Mouse (Mus musculus) cerebellum, adult 2 months (tissue): ENCODE results near the gene Ahctf1. TPM values are rescaled to one million over a fixed set of nuclear protein-coding genes. Genes with fewer than 3 reads are reported as not detected.
"Not testable (repeated sequence)": the region's sequence is repeated elsewhere in the genome, so short reads cannot be mapped to it uniquely, and the experiment has no call there.

Experiments
- DNase-seq, 2 experiments: peaks; one replicate each; pipeline ENCODE4 v3.0.0; 2021
- H3K27ac ChIP-seq: fragments of 200-500 bp; 2 replicates; pipeline ENCODE4 v1.5.1; 2012; ENCODE audit warnings: low read length, control low read depth, inconsistent platforms; ENCODE audit not compliant: insufficient read depth
- H3K27me3 ChIP-seq: fragments of 200-500 bp; 2 replicates; pipeline ENCODE4 v1.6.1; 2012; ENCODE audit warnings: inconsistent platforms, mild to moderate bottlenecking, low read length, moderate library complexity; ENCODE audit not compliant: control insufficient read depth, insufficient read depth
- H3K4me1 ChIP-seq: fragments of 200-500 bp; 2 replicates; pipeline ENCODE4 v1.6.1; 2011; ENCODE audit warnings: low read length; ENCODE audit not compliant: control insufficient read depth, insufficient read depth
- H3K4me3 ChIP-seq: fragments of 200-500 bp; replicated peaks from 2 replicates; pipeline ENCODE3; 2011; ENCODE audit warnings: mild to moderate bottlenecking, low read depth, low read length, control low read depth; ENCODE audit not compliant: insufficient read depth
- CTCF ChIP-seq: fragments of 200-500 bp; IDR thresholded peaks from 2 replicates; pipeline ENCODE4 v1.5.1; 2011; ENCODE audit warnings: low read depth, mild to moderate bottlenecking, control low read depth, low read length, moderate library complexity, borderline replicate concordance; ENCODE audit not compliant: insufficient read depth
- POLR2A ChIP-seq: fragments of 200-500 bp; IDR thresholded peaks from 2 replicates; pipeline ENCODE4 v1.6.1; 2011; ENCODE audit warnings: low read length, control low read depth, borderline replicate concordance; ENCODE audit not compliant: insufficient read depth
- WGBS: fragments of 180-500 bp; shearing (Covaris S2); methylation state at CpG from one replicate; pipeline ENCODE4 v1.1.7; 2018; 5-methylcytosine and 5-hydroxymethylcytosine counted together
- polyA plus RNA-seq: library from polyadenylated mRNA; depleted of rRNA; stranded (reverse); fragments of >200 nt; gene quantifications from 2 replicates; pipeline ENCODE4 v1.2.3, GENCODE M21; 2012

Ahctf1 gene
- polyA plus RNA-seq, 1 experiment: 31.9 TPM

DNA sequence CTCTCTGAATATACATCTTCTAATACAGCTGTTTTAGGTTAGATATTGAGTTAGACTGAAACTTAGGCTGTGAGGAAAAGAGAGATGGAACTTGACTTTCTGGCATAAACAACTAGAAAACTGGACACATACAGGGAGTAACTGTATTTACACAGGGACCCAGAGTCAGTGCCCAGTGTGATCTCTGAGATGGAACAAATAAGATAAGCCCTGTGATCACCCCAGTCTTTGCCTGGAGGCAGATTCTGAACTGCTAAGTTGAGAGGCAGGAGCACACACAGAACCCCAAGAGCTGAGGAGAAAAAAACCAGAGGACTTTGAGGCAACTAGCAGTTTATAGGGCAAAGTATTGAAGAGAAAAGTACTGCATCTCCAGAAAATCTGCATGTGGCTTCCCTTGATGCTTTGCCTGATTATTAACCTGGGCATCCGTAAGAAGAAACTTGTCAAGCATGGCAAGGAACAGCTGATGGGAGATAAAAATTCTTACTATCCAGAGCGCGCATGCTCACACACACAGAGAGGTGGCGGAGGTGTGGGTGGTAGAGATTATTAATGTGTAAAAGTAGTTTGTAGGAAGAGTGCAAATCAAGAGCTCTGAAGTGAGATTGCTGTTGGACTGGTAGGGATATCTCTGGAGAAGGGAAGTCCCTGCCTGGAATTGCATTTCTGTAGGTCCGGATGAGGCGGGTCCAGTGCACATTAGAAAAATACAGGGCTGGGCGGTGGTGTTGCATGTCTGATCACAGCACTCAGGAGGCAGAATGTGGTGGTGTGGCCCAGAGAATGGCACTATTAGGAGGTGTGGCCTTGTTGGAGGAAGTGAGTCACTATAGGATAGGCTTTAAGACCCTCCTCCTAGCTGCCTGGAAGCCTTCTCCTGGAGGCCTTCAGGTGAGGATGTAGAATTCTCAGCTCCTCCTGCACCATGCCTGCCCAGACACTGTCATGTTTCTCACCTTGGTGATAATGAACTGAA, 33.2 kb upstream of the Ahctf1 start:
- Histone ChIP-seq H3K4me3 (no peak overlapping the region), H3K27me3 (no peaks in the 10 kb centered on the region), H3K27ac (no peak overlapping the region), H3K4me1 (no peaks in the 10 kb centered on the region)
- 88% methylated on average over 7 of the region's 7 CpGs for WGBS
- TF ChIP-seq CTCF: no peak
- no peak for DNase-seq

DNA sequence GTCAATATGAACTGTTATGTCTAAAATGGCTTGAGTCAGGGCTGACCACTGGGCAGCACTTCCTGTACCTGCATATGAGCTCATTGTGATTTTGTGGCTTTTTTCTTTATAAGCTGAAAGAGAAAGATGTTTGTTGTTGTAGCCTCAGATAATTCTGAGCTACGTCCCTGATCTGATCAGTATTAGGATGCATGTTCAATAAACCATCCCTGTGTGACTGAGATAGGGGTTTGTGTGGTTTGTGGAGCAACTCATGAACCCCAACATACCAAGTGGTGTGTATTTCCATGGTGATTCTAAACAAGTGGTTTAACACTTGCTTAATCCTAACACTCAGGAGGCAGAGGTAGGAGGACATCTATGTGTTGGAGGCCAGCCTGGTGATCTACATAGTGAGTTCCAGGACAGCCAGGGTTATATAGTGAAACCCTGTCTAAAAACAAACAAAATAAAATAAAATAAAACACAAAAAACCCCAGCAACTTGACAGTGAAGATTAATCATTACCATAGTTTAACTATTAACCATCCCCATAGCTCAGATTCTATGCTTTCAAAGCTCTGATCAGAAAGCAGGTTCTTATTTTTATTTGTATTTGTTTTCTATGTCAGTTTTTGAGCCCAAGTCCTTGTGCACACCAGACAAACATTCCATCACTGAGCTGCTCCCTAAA, 32.4 kb upstream of the Ahctf1 start:
- 94% methylated on average over 1 of the region's 1 CpGs for WGBS
- no peaks in the 10 kb centered on the region for H3K27me3 ChIP-seq
- no peak for TF ChIP-seq POLR2A
- TF ChIP-seq CTCF: no peak
- H3K4me3 ChIP-seq: no peak overlapping the region
- no peak overlapping the region for H3K27ac ChIP-seq
- DNase-seq: no peak
- no peaks in the 10 kb centered on the region for H3K4me1 ChIP-seq

DNA sequence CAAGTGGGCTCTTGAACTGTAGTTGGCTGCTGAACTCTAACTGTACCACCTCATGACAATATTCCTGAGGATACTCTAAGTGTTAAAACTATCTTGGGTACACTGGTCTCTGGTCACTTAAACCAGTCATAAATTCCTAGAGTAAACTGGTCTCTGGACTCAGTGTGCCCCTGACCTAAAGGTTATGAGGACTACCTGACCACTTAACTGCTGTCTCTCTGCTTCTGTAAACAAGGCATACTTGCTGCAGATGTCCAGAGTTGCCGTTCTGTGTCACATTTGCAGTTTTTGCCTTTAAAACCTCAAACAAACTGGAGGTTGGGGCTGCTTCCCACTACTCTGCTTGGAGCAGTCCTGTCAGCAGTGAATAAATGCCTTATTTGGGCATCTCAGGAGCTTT, 30.1 kb upstream of the Ahctf1 start:
- no peak overlapping the region for H3K27ac ChIP-seq
- no peak for TF ChIP-seq CTCF
- TF ChIP-seq POLR2A: no peak
- no peaks in the 10 kb centered on the region for H3K4me1 ChIP-seq
- no peaks in the 10 kb centered on the region for H3K27me3 ChIP-seq
- no peak for DNase-seq
- H3K4me3 ChIP-seq: no peak overlapping the region
- WGBS: 97% methylated on average over 1 of the region's 1 CpGs

GRCm38 (mm10) chr1:179832710-179833240, 29.3 kb upstream of the Ahctf1 start:
- DNase-seq: no peak
- Histone ChIP-seq H3K27ac (no peak overlapping the region), H3K27me3 (no peaks in the 10 kb centered on the region), H3K4me3 (no peak overlapping the region), H3K4me1 (no peaks in the 10 kb centered on the region)
- 82% methylated on average over 7 of the region's 7 CpGs for WGBS
- TF ChIP-seq CTCF (no peak), POLR2A (no peak)

- TF ChIP-seq CTCF: no peak
- TF ChIP-seq POLR2A: no peak
- WGBS: 81% methylated on average over 4 of the region's 4 CpGs
Observed at GRCm38 (mm10) chr1:179828900-179829299, 25.4 kb upstream of the Ahctf1 start.

DNA sequence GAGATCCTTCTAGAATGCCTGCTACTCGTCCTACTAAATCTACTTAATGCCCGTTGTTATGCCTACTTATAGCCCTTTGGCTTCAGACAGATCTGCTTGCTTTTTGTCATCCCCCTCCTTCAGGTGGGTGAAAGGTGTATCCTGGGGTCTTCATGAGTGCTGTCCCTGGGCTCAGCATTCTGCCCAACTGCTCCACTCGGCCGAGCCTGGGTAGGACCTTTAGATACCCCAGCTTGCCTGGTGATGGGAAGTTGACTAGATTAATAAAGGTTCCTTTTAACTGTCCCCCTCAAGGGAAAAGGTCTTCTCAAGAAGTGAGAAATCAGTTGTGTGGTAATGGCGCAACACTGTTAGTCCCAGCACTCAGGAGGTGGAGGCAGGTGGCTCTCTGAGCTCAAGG, 24.6 kb upstream of the Ahctf1 start:
- H3K4me1 ChIP-seq: no peaks in the 10 kb centered on the region
- TF ChIP-seq CTCF (no peak), POLR2A (no peak)
- H3K27me3 ChIP-seq: no peaks in the 10 kb centered on the region
- H3K27ac ChIP-seq: no peak overlapping the region
- no peak for DNase-seq
- H3K4me3 ChIP-seq: no peak overlapping the region
- 91% methylated on average over 5 of the region's 5 CpGs for WGBS

More at GRCm38 (mm10) chr1:179828900-179829299, 25.4 kb upstream of the Ahctf1 start:
- Histone ChIP-seq H3K27me3 (no peaks in the 10 kb centered on the region), H3K4me1 (no peaks in the 10 kb centered on the region), H3K27ac (no peak overlapping the region), H3K4me3 (no peak overlapping the region)
- no peak for DNase-seq

DNA sequence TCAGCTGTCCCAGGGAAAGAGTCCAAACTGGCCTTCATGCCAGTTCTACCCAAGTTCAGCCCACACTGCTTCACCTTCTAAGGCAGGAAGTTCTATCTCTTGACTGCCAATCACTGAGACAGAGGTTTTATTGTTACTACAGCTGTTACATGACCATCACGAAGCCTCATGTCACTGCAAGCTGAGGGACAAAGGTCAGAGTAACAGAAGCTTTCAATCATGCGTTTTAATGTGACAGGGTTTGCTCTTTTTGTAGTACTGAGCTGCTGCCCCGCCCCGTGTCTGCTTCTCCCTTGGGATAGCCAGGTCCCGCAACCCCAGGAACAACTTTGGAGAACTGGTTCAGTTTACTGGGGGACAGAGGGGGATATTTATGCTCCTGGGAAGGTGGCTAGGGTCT, 21.1 kb upstream of the Ahctf1 start:
- WGBS: 74% methylated on average over 5 of the region's 5 CpGs

DNA sequence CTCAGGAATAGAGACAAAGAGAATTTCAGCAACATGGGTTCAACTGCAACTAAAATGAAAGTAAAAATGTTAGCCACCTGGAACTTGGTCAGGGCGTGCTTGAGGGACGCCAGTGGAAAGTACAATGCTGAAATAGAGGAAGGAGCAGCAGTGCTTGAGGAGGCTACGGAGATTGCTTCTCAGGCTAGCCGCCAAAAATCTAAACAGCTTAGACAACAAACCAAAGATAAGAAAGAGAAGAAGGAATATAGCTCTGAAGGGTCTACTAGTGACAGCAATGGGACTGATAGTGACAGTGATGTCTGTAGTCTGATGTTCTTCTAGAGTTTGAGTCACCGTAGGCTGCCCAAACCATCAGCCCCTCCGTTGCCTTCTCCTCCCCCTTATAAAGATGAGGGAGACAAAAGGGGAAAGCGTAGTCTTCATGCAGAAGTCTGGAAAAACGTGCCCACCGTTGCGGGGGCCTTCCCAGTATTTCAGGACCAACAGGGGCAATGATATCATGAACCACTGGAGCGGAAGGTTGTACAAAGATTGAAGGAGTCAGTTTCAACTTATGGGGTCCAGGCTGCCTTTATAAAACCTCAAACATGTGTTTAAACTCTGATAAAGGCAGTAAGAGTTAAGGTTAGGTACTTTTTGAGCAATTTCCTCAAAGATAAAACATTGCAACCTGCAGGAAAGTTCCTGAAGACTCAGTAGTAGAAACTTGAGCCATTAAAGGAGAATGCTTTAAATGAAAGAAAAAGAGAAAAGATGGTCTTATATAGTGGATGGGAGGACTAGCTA, 15.2 kb upstream of the Ahctf1 start:
- not testable (repeated sequence) for DNase-seq, H3K27ac ChIP-seq, H3K4me3 ChIP-seq, H3K4me1 ChIP-seq, H3K27me3 ChIP-seq
- WGBS: 86% methylated on average over 11 of the region's 11 CpGs

More for the DNA sequence above, 21.1 kb upstream of the Ahctf1 start:
- DNase-seq: no peak
- H3K27me3 ChIP-seq: no peaks in the 10 kb centered on the region
- H3K27ac ChIP-seq: no peak overlapping the region
- H3K4me1 ChIP-seq: no peaks in the 10 kb centered on the region
- no peak for TF ChIP-seq POLR2A
- no peak for TF ChIP-seq CTCF
- H3K4me3 ChIP-seq: no peak overlapping the region
